Mouse (Mus musculus): ENCODE measurements around the gene Tmprss9. TPM values are rescaled to one million over a fixed set of nuclear protein-coding genes. Genes with fewer than 3 reads are reported as not detected.

Gene Tmprss9
- total and polyA plus RNA-seq, 3 experiments, result 0.15 to 0.25 TPM; not detected in 1

- no peaks in the 10 kb centered on the region for H3K9me3 ChIP-seq (replicated peaks; ENCODE audit: insufficient read depth, low read length)
- no peaks in the 10 kb centered on the region; a peak in 1 of 4 replicates for H3K27me3 ChIP-seq (ENCODE audit: control insufficient read depth in 1 of 2, insufficient read depth in 2 of 2, low read length in 2 of 2)
Measured at GRCm38 (mm10) chr10:80839848-80840247, 31.8 kb upstream of the Tmprss9 start.

GRCm38 (mm10) chr10:80841685-80842084 is 30.0 kb upstream of the Tmprss9 start:
- TF ChIP-seq TBP (IDR thresholded peaks at IDR 0.05; ENCODE audit: low read depth, low read length) (no peak), JUND (IDR thresholded peaks at IDR 0.05; ENCODE audit: low read depth, low read length) (no peak), POLR2AphosphoS2 (IDR thresholded peaks at IDR 0.05; ENCODE audit: low read length) (no peak), BHLHE40 (IDR thresholded peaks at IDR 0.05; ENCODE audit: borderline replicate concordance, low read depth, low read length) (no peak), MEF2A (IDR thresholded peaks at IDR 0.05; ENCODE audit: extremely low read depth, insufficient replicate concordance, low read depth, low read length, poor library complexity, severe bottlenecking) (no peak), MAFK (IDR thresholded peaks at IDR 0.05; ENCODE audit: borderline replicate concordance, low read depth, low read length) (no peak), ETS1 (IDR thresholded peaks at IDR 0.05; ENCODE audit: low read depth, low read length) (no peak), POLR2AphosphoS5 (IDR thresholded peaks at IDR 0.05; ENCODE audit: borderline replicate concordance, low read depth, low read length) (no peak), RAD21 (IDR thresholded peaks at IDR 0.05; ENCODE audit: low read depth, low read length) (no peak), E2F4 (IDR thresholded peaks at IDR 0.05; ENCODE audit: borderline replicate concordance, low read depth, low read length) (no peak), NELFE (IDR thresholded peaks at IDR 0.05; ENCODE audit: low read depth, low read length) (no peak), MXI1 (IDR thresholded peaks at IDR 0.05; ENCODE audit: low read depth, low read length) (no peak), TCF12 (IDR thresholded peaks at IDR 0.05; ENCODE audit: low read depth, low read length) (no peak), ZKSCAN1 (IDR thresholded peaks at IDR 0.05; ENCODE audit: low read depth, low read length) (no peak), EP300 (IDR thresholded peaks at IDR 0.05; ENCODE audit: low read depth in 1 of 2, low read length in 2 of 2) (no peak), MYB (IDR thresholded peaks at IDR 0.05; ENCODE audit: low read depth, low read length) (no peak)
- no peaks in the 10 kb centered on the region for H3K4me1 ChIP-seq (ENCODE audit: control insufficient read depth in 1 of 2, insufficient read depth in 2 of 2, low read length in 2 of 2)
- no peak overlapping the region for H3K27ac ChIP-seq (ENCODE audit: control insufficient read depth, low read depth, low read length)
- no peak for DNase-seq (ENCODE audit: low read depth, low spot score)
- no peak overlapping the region for H3K4me3 ChIP-seq (ENCODE audit: control insufficient read depth in 1 of 2, insufficient read depth in 1 of 2, low read depth in 2 of 2, low read length in 2 of 2)
- no peaks in the 10 kb centered on the region; a peak in 1 of 4 replicates for H3K27me3 ChIP-seq (ENCODE audit: control insufficient read depth in 1 of 2, insufficient read depth in 2 of 2, low read length in 2 of 2)
- no peaks in the 10 kb centered on the region for H3K79me2 ChIP-seq (ENCODE audit: control insufficient read depth, insufficient read depth, low read length, poor library complexity)
- no peaks in the 10 kb centered on the region for H3K36me3 ChIP-seq (ENCODE audit: control insufficient read depth in 1 of 2, insufficient read depth in 2 of 2, low read length in 2 of 2)
- H3K9ac ChIP-seq (ENCODE audit: control insufficient read depth, low read depth, low read length, poor library complexity, severe bottlenecking), result no peak overlapping the region
- no peaks in the 10 kb centered on the region for H3K9me3 ChIP-seq (replicated peaks; ENCODE audit: insufficient read depth, low read length)

More at GRCm38 (mm10) chr10:80839848-80840247, 31.8 kb upstream of the Tmprss9 start:
- TF ChIP-seq GATA1 (IDR thresholded peaks at IDR 0.05; ENCODE audit: low read depth, low read length) (no peak), TAL1 (IDR thresholded peaks at IDR 0.05; ENCODE audit: low read length) (no peak), SMC3 (IDR thresholded peaks at IDR 0.05; ENCODE audit: low read depth, low read length) (no peak), ZMIZ1 (IDR thresholded peaks at IDR 0.05; ENCODE audit: low read depth, low read length) (no peak), GABPA (IDR thresholded peaks at IDR 0.05; ENCODE audit: low read depth, low read length) (no peak), ZC3H11A (IDR thresholded peaks at IDR 0.05; ENCODE audit: low read depth, low read length) (no peak), MYC (IDR thresholded peaks at IDR 0.05; ENCODE audit: low read depth, low read length) (no peak)
- no peak for DNase-seq (ENCODE audit: low read depth, low spot score)
- Histone ChIP-seq H3K36me3 (ENCODE audit: control insufficient read depth in 1 of 2, insufficient read depth in 2 of 2, low read length in 2 of 2) (no peaks in the 10 kb centered on the region), H3K9ac (ENCODE audit: control insufficient read depth, low read depth, low read length, poor library complexity, severe bottlenecking) (no peak overlapping the region), H3K79me2 (ENCODE audit: control insufficient read depth, insufficient read depth, low read length, poor library complexity) (no peaks in the 10 kb centered on the region), H3K4me1 (ENCODE audit: control insufficient read depth in 1 of 2, insufficient read depth in 2 of 2, low read length in 2 of 2) (no peaks in the 10 kb centered on the region), H3K4me3 (ENCODE audit: control insufficient read depth in 1 of 2, insufficient read depth in 1 of 2, low read depth in 2 of 2, low read length in 2 of 2) (no peak overlapping the region), H3K27ac (ENCODE audit: control insufficient read depth, low read depth, low read length) (no peak overlapping the region)
